Mouse (Mus musculus): ENCODE results near the gene Atp5h. TPM values are rescaled to one million over a fixed set of nuclear protein-coding genes. Genes with fewer than 3 reads are reported as not detected.
A peak's percentile ranks its signal among the peaks of the same experiment; 100 is the strongest.

Gene Atp5h
- polyA plus RNA-seq, 1 experiment: 530 TPM

DNA sequence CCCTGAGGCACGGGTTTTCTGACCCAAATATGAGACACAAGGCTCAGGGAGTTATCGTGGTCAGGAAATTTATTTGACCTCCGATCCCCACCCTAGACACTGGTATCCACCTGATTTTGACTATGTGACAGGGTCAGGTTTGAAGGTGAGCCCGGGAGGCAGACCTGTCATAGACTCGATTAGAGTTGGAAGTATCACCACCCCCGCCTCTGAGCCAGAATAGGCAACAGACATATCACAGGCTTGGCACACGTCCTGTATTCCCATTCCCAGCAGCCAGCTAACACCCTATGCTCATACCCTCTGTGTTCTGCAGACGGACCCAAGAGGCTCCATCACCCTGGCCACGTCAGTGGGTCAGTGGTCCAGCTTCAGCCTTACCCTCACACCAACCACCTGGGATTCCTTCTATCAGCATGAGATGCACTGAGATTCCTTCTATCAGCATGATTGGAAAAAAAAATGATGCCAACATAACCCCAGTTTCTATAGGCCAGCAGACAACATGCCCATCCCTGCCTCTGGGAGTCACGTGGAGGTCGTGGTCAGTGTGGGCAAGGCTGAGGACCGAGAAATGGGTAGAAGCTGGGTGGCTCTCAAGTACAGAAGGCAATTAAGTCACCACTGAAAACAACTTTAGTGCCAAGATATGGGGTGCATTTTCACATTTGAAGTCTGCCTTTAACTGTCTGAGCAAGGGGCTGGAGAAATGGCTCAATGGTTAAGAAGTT is 44.9 kb downstream of the Atp5h start:
- H3K79me3 ChIP-seq (ENCODE audit: low read depth): no peaks in the 10 kb centered on the region
- no peaks in the 10 kb centered on the region for H3K79me2 ChIP-seq (ENCODE audit: control insufficient read depth, insufficient read depth)
- no peak overlapping the region for H3K4me3 ChIP-seq (ENCODE audit: insufficient read depth, poor library complexity, severe bottlenecking)
- no peak overlapping the region for H3ac ChIP-seq (ENCODE audit: control insufficient read depth, insufficient read length, low read depth)
- H3K27me3 ChIP-seq (ENCODE audit: control insufficient read depth, insufficient read depth, insufficient read length): no peaks in the 10 kb centered on the region
- TF ChIP-seq USF1 (IDR thresholded peaks at IDR 0.05; ENCODE audit: low read depth) (peak; percentile 94), MAX (IDR thresholded peaks at IDR 0.05) (no peak), CEBPB (IDR thresholded peaks at IDR 0.05; ENCODE audit: low read depth) (no peak), CTCF (IDR thresholded peaks at IDR 0.05; ENCODE audit: control insufficient read depth, insufficient read depth, insufficient read length) (no peak)
- H3K36me3 ChIP-seq (ENCODE audit: control insufficient read depth, insufficient read depth): no peaks in the 10 kb centered on the region

GRCm38 (mm10) chr11:115373805-115374694 is 45.7 kb downstream of the Atp5h start:
- H3K79me2 ChIP-seq (ENCODE audit: control insufficient read depth, insufficient read depth): no peaks in the 10 kb centered on the region
- no peak for TF ChIP-seq FOSL1 (IDR thresholded peaks at IDR 0.05; ENCODE audit: insufficient read depth, low read length, poor library complexity, severe bottlenecking)
- no peak for TF ChIP-seq CTCF (IDR thresholded peaks at IDR 0.05; ENCODE audit: control insufficient read depth, insufficient read depth, insufficient read length)
- TF ChIP-seq CEBPB (IDR thresholded peaks at IDR 0.05; ENCODE audit: low read depth): peak; percentile 20
- TF ChIP-seq MYOG (IDR thresholded peaks at IDR 0.05; ENCODE audit: control insufficient read depth, extremely low read depth, insufficient read length): no peak
- peak; percentile 74 for TF ChIP-seq MYOD1 (IDR thresholded peaks at IDR 0.05; ENCODE audit: control insufficient read depth, insufficient read length, low read depth)
- peak; percentile 61 for TF ChIP-seq MAX (IDR thresholded peaks at IDR 0.05)
- H3K79me3 ChIP-seq (ENCODE audit: low read depth): no peaks in the 10 kb centered on the region
- H3K27me3 ChIP-seq (ENCODE audit: control insufficient read depth, insufficient read depth, insufficient read length): no peaks in the 10 kb centered on the region
- H3ac ChIP-seq (ENCODE audit: control insufficient read depth, insufficient read length, low read depth): peak overlapping the region; percentile 32
- H3K36me3 ChIP-seq (ENCODE audit: control insufficient read depth, insufficient read depth): no peaks in the 10 kb centered on the region
- H3K4me3 ChIP-seq (ENCODE audit: insufficient read depth, poor library complexity, severe bottlenecking): no peak overlapping the region

GRCm38 (mm10) chr11:115372737-115373136 is 47.0 kb downstream of the Atp5h start:
- Histone ChIP-seq H3K79me3 (ENCODE audit: low read depth) (no peaks in the 10 kb centered on the region), H3K79me2 (ENCODE audit: control insufficient read depth, insufficient read depth) (no peaks in the 10 kb centered on the region), H3K4me3 (ENCODE audit: insufficient read depth, poor library complexity, severe bottlenecking) (no peak overlapping the region), H3K36me3 (ENCODE audit: control insufficient read depth, insufficient read depth) (no peaks in the 10 kb centered on the region), H3K27me3 (ENCODE audit: control insufficient read depth, insufficient read depth, insufficient read length) (no peaks in the 10 kb centered on the region), H3ac (ENCODE audit: control insufficient read depth, insufficient read length, low read depth) (no peak overlapping the region)
- no peak for TF ChIP-seq CTCF (IDR thresholded peaks at IDR 0.05; ENCODE audit: control insufficient read depth, insufficient read depth, insufficient read length)
- no peak for TF ChIP-seq MYOD1 (IDR thresholded peaks at IDR 0.05; ENCODE audit: control insufficient read depth, insufficient read length, low read depth)
- no peak for TF ChIP-seq MYOG (IDR thresholded peaks at IDR 0.05; ENCODE audit: control insufficient read depth, extremely low read depth, insufficient read length)
- no peak for TF ChIP-seq CEBPB (IDR thresholded peaks at IDR 0.05; ENCODE audit: low read depth)
- TF ChIP-seq USF1 (IDR thresholded peaks at IDR 0.05; ENCODE audit: low read depth): no peak
- no peak for TF ChIP-seq MAX (IDR thresholded peaks at IDR 0.05)

DNA sequence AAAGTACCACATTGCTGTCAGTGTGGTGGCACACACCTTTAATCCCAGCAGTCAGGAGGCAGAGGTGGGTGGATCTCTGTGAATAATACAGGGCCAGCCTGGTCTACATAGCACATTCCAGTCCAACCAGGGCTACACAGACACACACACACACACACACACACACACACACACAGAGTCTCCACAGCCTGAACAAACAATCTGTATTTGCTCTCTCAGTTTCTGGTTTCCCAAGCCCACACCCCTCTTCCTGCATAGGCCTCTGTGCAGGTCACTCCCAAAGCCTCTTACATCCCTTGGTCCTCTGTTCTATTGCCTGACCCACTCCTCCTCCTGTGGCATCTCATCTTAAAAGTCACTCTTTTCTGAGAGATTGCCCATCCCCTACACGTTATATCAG is 47.7 kb downstream of the Atp5h start:
- Histone ChIP-seq H3K4me3 (ENCODE audit: insufficient read depth, poor library complexity, severe bottlenecking) (no peak overlapping the region), H3K79me3 (ENCODE audit: low read depth) (no peaks in the 10 kb centered on the region), H3ac (ENCODE audit: control insufficient read depth, insufficient read length, low read depth) (no peak overlapping the region), H3K79me2 (ENCODE audit: control insufficient read depth, insufficient read depth) (no peaks in the 10 kb centered on the region), H3K27me3 (ENCODE audit: control insufficient read depth, insufficient read depth, insufficient read length) (no peaks in the 10 kb centered on the region), H3K36me3 (ENCODE audit: control insufficient read depth, insufficient read depth) (no peaks in the 10 kb centered on the region)
- TF ChIP-seq MAX (IDR thresholded peaks at IDR 0.05) (no peak), CTCF (IDR thresholded peaks at IDR 0.05; ENCODE audit: control insufficient read depth, insufficient read depth, insufficient read length) (no peak), MYOD1 (IDR thresholded peaks at IDR 0.05; ENCODE audit: control insufficient read depth, insufficient read length, low read depth) (no peak), FOSL1 (IDR thresholded peaks at IDR 0.05; ENCODE audit: insufficient read depth, low read length, poor library complexity, severe bottlenecking) (no peak), USF1 (IDR thresholded peaks at IDR 0.05; ENCODE audit: low read depth) (no peak), CEBPB (IDR thresholded peaks at IDR 0.05; ENCODE audit: low read depth) (no peak), MYOG (IDR thresholded peaks at IDR 0.05; ENCODE audit: control insufficient read depth, extremely low read depth, insufficient read length) (no peak)

DNA sequence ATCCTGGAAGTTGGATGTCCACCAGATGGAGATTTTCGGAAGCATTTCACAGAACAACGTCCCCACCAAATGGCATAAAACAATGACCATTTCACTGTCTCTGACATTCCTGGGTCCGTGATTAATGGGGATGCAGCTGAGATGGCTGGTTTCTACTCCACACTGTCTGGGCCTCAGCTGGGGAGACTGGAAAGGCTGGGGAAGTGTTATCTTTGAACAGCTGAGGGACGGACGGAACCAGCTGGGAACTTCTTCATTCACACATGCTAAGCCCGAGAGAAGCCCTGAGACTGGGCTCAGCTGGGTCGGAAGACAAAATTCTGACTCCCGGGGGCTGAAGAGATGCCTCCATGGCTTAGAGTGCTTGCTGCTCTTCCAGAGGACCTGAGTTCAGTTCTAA is 48.4 kb downstream of the Atp5h start:
- Histone ChIP-seq H3K36me3 (ENCODE audit: control insufficient read depth, insufficient read depth) (no peaks in the 10 kb centered on the region), H3K27me3 (ENCODE audit: control insufficient read depth, insufficient read depth, insufficient read length) (no peaks in the 10 kb centered on the region), H3ac (ENCODE audit: control insufficient read depth, insufficient read length, low read depth) (no peak overlapping the region), H3K79me3 (ENCODE audit: low read depth) (no peaks in the 10 kb centered on the region), H3K79me2 (ENCODE audit: control insufficient read depth, insufficient read depth) (no peaks in the 10 kb centered on the region), H3K4me3 (ENCODE audit: insufficient read depth, poor library complexity, severe bottlenecking) (no peak overlapping the region)
- TF ChIP-seq MYOG (IDR thresholded peaks at IDR 0.05; ENCODE audit: control insufficient read depth, extremely low read depth, insufficient read length) (no peak), MAX (IDR thresholded peaks at IDR 0.05) (no peak), CTCF (IDR thresholded peaks at IDR 0.05; ENCODE audit: control insufficient read depth, insufficient read depth, insufficient read length) (no peak), FOSL1 (IDR thresholded peaks at IDR 0.05; ENCODE audit: insufficient read depth, low read length, poor library complexity, severe bottlenecking) (no peak), CEBPB (IDR thresholded peaks at IDR 0.05; ENCODE audit: low read depth) (no peak), USF1 (IDR thresholded peaks at IDR 0.05; ENCODE audit: low read depth) (no peak), MYOD1 (IDR thresholded peaks at IDR 0.05; ENCODE audit: control insufficient read depth, insufficient read length, low read depth) (no peak)
